In genomic region chr4:152086505-152087210, GRCm38 (mm10) we compare ENCODE assay signal across 8 mouse cellular contexts. TPM values are rescaled to one million over a fixed set of nuclear protein-coding genes. Genes with fewer than 3 reads are reported as not detected.
DNase-seq lines count a peak whose midpoint lies in the region; ATAC-seq lines count a peak whose summit lies in the region.

No protein-coding gene starts in this region.

- WGBS in hindbrain, embryonic 10.5 days: under 1% methylated on average over 80 of the region's 92 CpGs
- 2% methylated on average over 74 of the region's 92 CpGs for WGBS in midbrain, embryonic 10.5 days

- H3K4me1 ChIP-seq in hindbrain, embryonic 10.5 days (replicated peaks): peaks cover 35% of the 10 kb centered on the region
- peaks cover 29% of the 10 kb centered on the region for H3K4me1 ChIP-seq in midbrain, embryonic 10.5 days

- H3K36me3 ChIP-seq in hindbrain, embryonic 10.5 days: no peaks in the 10 kb centered on the region
- no peaks in the 10 kb centered on the region for H3K36me3 ChIP-seq in midbrain, embryonic 10.5 days

- H3K27me3 ChIP-seq in hindbrain, embryonic 10.5 days (ENCODE audit: insufficient read depth, poor library complexity, severe bottlenecking): peaks cover 39% of the 10 kb centered on the region
- H3K27me3 ChIP-seq in midbrain, embryonic 10.5 days (ENCODE audit: low read depth, poor library complexity, severe bottlenecking): peaks cover 45% of the 10 kb centered on the region

- peak; percentile 52 for ATAC-seq in erythroid progenitor cell, adult 5-6 weeks (replicated peaks; ENCODE audit: low FRiP score, poor library complexity, severe bottlenecking)
- no peak for ATAC-seq in monocyte, adult 5-6 weeks (replicated peaks; ENCODE audit: insufficient number of reproducible peaks, low FRiP score, low TSS enrichment, poor library complexity, severe bottlenecking)

- H3K9me3 ChIP-seq in hindbrain, embryonic 10.5 days: no peaks in the 10 kb centered on the region
- H3K9me3 ChIP-seq in midbrain, embryonic 10.5 days (replicated peaks): 0 out of 2 replicates have a peak, but pooled peaks cover 3% of the 10 kb centered on the region

- H3K4me3 ChIP-seq in hindbrain, embryonic 10.5 days: peak overlapping the region; percentile 84
- peak overlapping the region; percentile 84 for H3K4me3 ChIP-seq in midbrain, embryonic 10.5 days

- peak; percentile 78 for DNase-seq in CD4-positive helper T cell, adult 2 months (ENCODE audit: low read depth, low spot score)
- peak; percentile 70 for DNase-seq in NIH3T3 (ENCODE audit: low read depth)
- DNase-seq in hindbrain, embryonic 10.5 days (ENCODE audit: low spot score): peak; percentile 62
- DNase-seq in layer of hippocampus, postnatal 36 days: peak; percentile 69 to 73
- peak; percentile 68 for DNase-seq in midbrain, embryonic 10.5 days (ENCODE audit: low spot score)
- DNase-seq in spleen, postnatal 36 days (ENCODE audit: low spot score in 2 of 2): peak; percentile 23 to 38

- H3K27ac ChIP-seq in hindbrain, embryonic 10.5 days: peak overlapping the region; percentile 93
- H3K27ac ChIP-seq in midbrain, embryonic 10.5 days (replicated peaks): peak overlapping the region; percentile 90

RNA-seq across cellular contexts. Expression of gene Plekhg5, which starts 14.4 kb away (rescaled TPM):
- 1.7 and 2.9 TPM in 2 replicates for total RNA-seq in erythroid progenitor cell, adult 5-6 weeks (2015; ENCODE audit: low replicate concordance)
- 3.5 and 5.3 TPM in 2 replicates for total RNA-seq in erythroid progenitor cell, adult 5-6 weeks (2017; ENCODE audit: low replicate concordance)
- polyA plus RNA-seq in hindbrain, embryonic 10.5 days (2016; fragmentation: Nextera tagmentation; extraction: Ambion mirVana): 9.6 and 12.4 TPM in 2 replicates
- total RNA-seq in layer of hippocampus, postnatal 36 days (2021): 100 to 1,000 TPM; 158 to 166 TPM
- 8.1 and 9.5 TPM in 2 replicates for polyA plus RNA-seq in midbrain, embryonic 10.5 days (2016; fragmentation: Nextera tagmentation; extraction: Ambion mirVana)
- total RNA-seq in monocyte, adult 5-6 weeks (2017): 2.5 to 8.2 TPM (median 5.6 TPM) in 3 replicates

RNA-seq across cellular contexts. Expression of gene Tnfrsf25, which starts 29.1 kb away (rescaled TPM):
- total RNA-seq in erythroid progenitor cell, adult 5-6 weeks (2015; ENCODE audit: low replicate concordance): not detected in 2 replicates
- total RNA-seq in erythroid progenitor cell, adult 5-6 weeks (2017; ENCODE audit: low replicate concordance): 2.0 TPM in 1 of 2 replicates, not detected in the other
- polyA plus RNA-seq in hindbrain, embryonic 10.5 days (2016; fragmentation: Nextera tagmentation; extraction: Ambion mirVana): 0.70 and 0.82 TPM in 2 replicates
- 10 to 100 TPM; 46.5 to 65.3 TPM for total RNA-seq in layer of hippocampus, postnatal 36 days (2021)
- 0.47 and 1.0 TPM in 2 replicates for polyA plus RNA-seq in midbrain, embryonic 10.5 days (2016; fragmentation: Nextera tagmentation; extraction: Ambion mirVana)
- 1.3 to 4.7 TPM in 2 of 3 replicates, not detected in the other for total RNA-seq in monocyte, adult 5-6 weeks (2017)

RNA-seq across cellular contexts. Expression of gene Nol9, which starts 47.5 kb away (rescaled TPM):
- 7.1 and 10.1 TPM in 2 replicates for total RNA-seq in erythroid progenitor cell, adult 5-6 weeks (2015; ENCODE audit: low replicate concordance)
- total RNA-seq in erythroid progenitor cell, adult 5-6 weeks (2017; ENCODE audit: low replicate concordance): 4.9 and 5.0 TPM in 2 replicates
- 37.7 and 38.9 TPM in 2 replicates for polyA plus RNA-seq in hindbrain, embryonic 10.5 days (2016; fragmentation: Nextera tagmentation; extraction: Ambion mirVana)
- total RNA-seq in layer of hippocampus, postnatal 36 days (2021): 10 to 100 TPM; 19.7 to 21.3 TPM
- 35.3 and 35.7 TPM in 2 replicates for polyA plus RNA-seq in midbrain, embryonic 10.5 days (2016; fragmentation: Nextera tagmentation; extraction: Ambion mirVana)
- 12.1 to 23.8 TPM (median 16.9 TPM) in 3 replicates for total RNA-seq in monocyte, adult 5-6 weeks (2017)

RNA-seq across cellular contexts. Expression of gene Tas1r1, which starts 48.3 kb away (rescaled TPM):
- not detected in 2 replicates for total RNA-seq in erythroid progenitor cell, adult 5-6 weeks (2015; ENCODE audit: low replicate concordance)
- not detected in 2 replicates for total RNA-seq in erythroid progenitor cell, adult 5-6 weeks (2017; ENCODE audit: low replicate concordance)
- 0.65 and 0.67 TPM in 2 replicates for polyA plus RNA-seq in hindbrain, embryonic 10.5 days (2016; fragmentation: Nextera tagmentation; extraction: Ambion mirVana)
- under 1 TPM; 0.33 to 0.62 TPM for total RNA-seq in layer of hippocampus, postnatal 36 days (2021)
- 0.73 and 0.75 TPM in 2 replicates for polyA plus RNA-seq in midbrain, embryonic 10.5 days (2016; fragmentation: Nextera tagmentation; extraction: Ambion mirVana)
- not detected in 3 replicates for total RNA-seq in monocyte, adult 5-6 weeks (2017)

RNA-seq across cellular contexts. Expression of gene Zbtb48, which starts 59.2 kb away (rescaled TPM):
- 5.4 TPM in 1 of 2 replicates, not detected in the other for total RNA-seq in erythroid progenitor cell, adult 5-6 weeks (2015; ENCODE audit: low replicate concordance)
- 2.7 and 4.2 TPM in 2 replicates for total RNA-seq in erythroid progenitor cell, adult 5-6 weeks (2017; ENCODE audit: low replicate concordance)
- polyA plus RNA-seq in hindbrain, embryonic 10.5 days (2016; fragmentation: Nextera tagmentation; extraction: Ambion mirVana): 23.3 and 25.9 TPM in 2 replicates
- total RNA-seq in layer of hippocampus, postnatal 36 days (2021): 10 to 100 TPM; 11.7 to 13.7 TPM
- polyA plus RNA-seq in midbrain, embryonic 10.5 days (2016; fragmentation: Nextera tagmentation; extraction: Ambion mirVana): 18.7 and 25.6 TPM in 2 replicates
- 4.1 to 10.8 TPM (median 9.1 TPM) in 3 replicates for total RNA-seq in monocyte, adult 5-6 weeks (2017)

Comparison
In these comparisons a context has a peak if more than half of its experiments do, and no peak if none do; other contexts are left out.
1. RNA of gene Plekhg5, which starts 14.4 kb away (total RNA-seq): 158 to 166 TPM in layer of hippocampus, postnatal 36 days; 2.5 to 8.2 TPM in monocyte, adult 5-6 weeks and 1.7 to 5.3 TPM in erythroid progenitor cell, adult 5-6 weeks; every median in the first group is over 10 times any median in the second.
2. Peak in every context shown above with its lines, with median percentiles within 50 percentile points of each other: DNase-seq.